Mouse (Mus musculus) heart, postnatal 14 days (tissue): Measurements from ENCODE around the gene Pmpcb. TPM values are rescaled to one million over a fixed set of nuclear protein-coding genes. Genes with fewer than 3 reads are reported as not detected.
"Not testable (repeated sequence)": the region's sequence is repeated elsewhere in the genome, so short reads cannot be mapped to it uniquely, and the experiment has no call there.

Experiments
- DNase-seq, 2 experiments: peaks; one replicate each; pipeline ENCODE4 v3.0.0; 2021 to 2022
- intact Hi-C: fragments of 180-260 bp; cut with DNase I; formaldehyde crosslinking; loops from one replicate; pipeline ENCODE4 v1.15.1; 2025
- long read RNA-seq, 2 experiments: library from polyadenylated mRNA; stranded (forward); transcript quantifications; one replicate each; pipeline ENCODE4 v2.0.0; 2021
- total RNA-seq, 2 experiments: library from RNA; stranded (reverse); gene quantifications; 2 replicates each; pipeline ENCODE4 v1.2.3; 2021

The Pmpcb gene
- 100 to 1,000 TPM; 220 to 223 TPM for total RNA-seq
- long read RNA-seq, experiment 1, transcript Pmpcb-201 (13 exons, 1,615 nt), result major isoform, 174 of 193 reads
- long read RNA-seq, experiment 1, partial matches to known transcripts, result 5 of 193 reads
- long read RNA-seq, experiment 1, other reads (novel, unspliced or antisense), result 14 of 193 reads
- long read RNA-seq, experiment 2, transcript Pmpcb-201 (13 exons, 1,615 nt), result major isoform, 154 of 171 reads
- long read RNA-seq, experiment 2, partial matches to known transcripts, result 12 of 171 reads
- long read RNA-seq, experiment 2, other reads (novel, unspliced or antisense), result 5 of 171 reads

- intact Hi-C loops, result loop anchor here (1.0 to 10.0 kb wide), 2 partner anchors 79 to 472 kb away; no protein-coding TSS in a partner anchor
- peak; percentile 83 to 90 for DNase-seq
Observed at GRCm38 (mm10) chr5:21736956-21737585, at the start of gene Pmpcb. Gene Pmpcb, plus strand, starts transcription at chr5:21737141.

- intact Hi-C loops, result no loop called here
Observed at GRCm38 (mm10) chr5:21692230-21692629, 44.7 kb upstream of the Pmpcb start.

DNA sequence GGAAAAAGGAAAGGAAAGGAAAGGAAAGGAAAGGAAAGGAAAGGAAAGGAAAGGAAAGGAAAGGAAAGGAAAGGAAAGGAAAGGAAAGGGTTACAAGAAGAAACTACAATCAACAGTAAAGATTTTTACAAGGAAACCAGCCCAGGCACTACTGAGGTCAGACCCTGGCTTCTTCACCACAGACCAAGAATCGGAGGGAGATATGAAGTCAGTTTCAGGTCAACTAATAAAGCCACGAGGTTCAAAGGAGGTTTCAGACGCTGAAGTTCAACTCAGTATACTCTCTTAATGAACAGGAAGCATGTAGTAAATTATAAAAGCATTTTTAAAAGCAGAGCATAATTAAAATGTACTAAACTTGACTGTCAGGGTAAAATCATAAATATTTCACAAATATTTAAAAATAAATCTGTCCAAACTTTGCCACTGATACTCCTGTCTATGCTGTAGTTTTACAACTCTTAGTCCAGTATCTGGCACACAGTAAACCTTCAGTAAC lies 43.5 kb upstream of the Pmpcb start:
- DNase-seq, result no peak
- intact Hi-C loops, result no loop called here

More at GRCm38 (mm10) chr5:21692230-21692629, 44.7 kb upstream of the Pmpcb start:
- no peak for DNase-seq

DNA sequence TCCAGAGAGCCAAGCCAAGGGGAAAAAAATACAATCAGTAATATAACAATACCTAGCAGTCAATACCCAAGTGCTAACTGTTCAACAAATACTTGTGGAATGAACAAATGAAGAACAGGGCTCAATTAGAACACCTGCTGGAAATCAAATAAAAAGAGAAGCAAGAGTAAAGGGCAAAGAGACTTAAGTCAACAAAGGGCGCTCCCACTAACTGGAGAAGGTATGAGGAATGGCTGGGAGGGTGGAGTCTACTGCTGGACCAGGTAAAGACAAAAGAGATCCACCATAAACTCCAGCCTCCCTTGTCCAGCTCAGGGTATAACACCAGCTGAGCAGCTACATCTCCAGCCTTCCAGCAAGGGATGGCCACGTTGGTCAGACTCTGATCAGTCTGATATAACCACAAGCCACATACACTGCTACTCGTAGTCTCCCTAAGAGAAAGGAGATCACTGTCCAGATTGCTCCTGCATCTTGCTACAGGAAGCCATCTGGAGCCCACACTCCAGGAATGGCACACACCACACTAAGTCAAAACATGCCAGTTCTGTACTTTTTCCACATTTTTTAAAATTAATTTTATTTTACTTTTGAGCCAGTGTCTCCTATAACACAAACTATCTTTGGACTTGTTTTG lies 42.0 kb upstream of the Pmpcb start:
- intact Hi-C loops, result loop anchor here (5.0 kb wide), 1 partner anchor 38 kb away; no protein-coding TSS in a partner anchor
- no peak for DNase-seq

- not testable (repeated sequence) for DNase-seq
- intact Hi-C loops, result loop anchor here (5.0 kb wide), 1 partner anchor 42 kb away; no protein-coding TSS in a partner anchor
Observed at GRCm38 (mm10) chr5:21699555-21699954, 37.4 kb upstream of the Pmpcb start.

- intact Hi-C loops, result loop anchor here (2.0 kb wide), 1 partner anchor 34 kb away; no protein-coding TSS in a partner anchor
- no peak for DNase-seq
Observed at GRCm38 (mm10) chr5:21700272-21700821, 36.6 kb upstream of the Pmpcb start.

DNA sequence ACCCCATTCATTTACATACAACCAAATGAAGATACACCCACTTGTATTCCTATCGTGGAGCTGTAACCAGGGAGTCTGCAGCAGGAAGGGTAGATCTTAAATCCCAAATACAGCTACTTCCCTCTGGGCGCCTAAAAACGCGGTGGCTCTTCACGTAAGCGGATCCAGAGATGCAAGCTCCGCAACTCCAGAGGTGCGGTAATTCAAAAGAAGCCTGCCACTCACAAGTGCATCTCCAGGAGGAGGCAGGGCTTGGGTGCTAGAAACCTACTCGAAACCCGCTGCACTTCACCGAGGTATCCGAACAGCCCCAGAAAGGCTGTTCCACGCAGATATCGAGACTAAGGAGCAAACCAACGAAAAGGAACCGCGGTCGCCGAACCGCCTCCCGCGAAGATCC lies 36.0 kb upstream of the Pmpcb start:
- intact Hi-C loops, result loop anchor here (2.0 kb wide), 1 partner anchor 34 kb away; no protein-coding TSS in a partner anchor

DNA sequence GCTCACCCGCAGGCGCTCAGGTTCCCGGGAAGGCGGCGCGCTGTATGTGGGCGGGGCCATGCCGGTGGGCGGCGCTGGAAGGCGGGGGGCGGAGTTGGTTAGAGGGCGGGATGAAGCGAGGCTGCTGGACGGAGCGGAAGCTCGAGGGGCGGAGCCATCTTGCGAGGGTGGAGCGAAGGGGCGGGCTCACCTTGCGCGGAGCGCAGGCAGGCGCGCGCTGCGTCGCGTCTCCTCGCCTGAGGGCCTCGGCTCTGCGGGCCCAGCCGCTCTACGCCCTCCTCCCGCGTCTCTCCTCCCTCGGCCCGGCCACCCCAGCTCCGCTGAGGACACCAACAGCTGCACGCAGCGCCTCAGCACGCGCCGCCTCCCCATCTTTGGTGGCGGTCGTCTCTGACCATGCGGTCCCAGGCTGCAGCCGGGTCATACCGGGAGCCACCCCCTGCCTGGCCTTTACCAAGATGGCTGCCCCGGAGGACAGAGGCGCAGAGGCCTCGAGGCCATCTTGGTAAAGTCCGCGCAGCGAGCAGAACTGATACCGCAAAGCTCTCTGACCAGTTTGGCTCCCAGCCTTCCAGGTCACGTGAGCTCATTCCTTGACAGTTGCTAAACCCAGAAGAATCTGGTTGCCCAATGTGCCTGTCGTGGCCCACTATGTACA lies 35.5 kb upstream of the Pmpcb start, which contains the start of gene Napepld:
Gene Napepld (minus strand): TSS at position 46 of the 658 bp plus-strand sequence.
- DNase-seq, result peak; percentile 99 to 100
- intact Hi-C loops, result loop anchor here (2.0 kb wide), 1 partner anchor 33 kb away; no protein-coding TSS in a partner anchor

More for the DNA sequence above, 36.0 kb upstream of the Pmpcb start:
- DNase-seq, result no peak

DNA sequence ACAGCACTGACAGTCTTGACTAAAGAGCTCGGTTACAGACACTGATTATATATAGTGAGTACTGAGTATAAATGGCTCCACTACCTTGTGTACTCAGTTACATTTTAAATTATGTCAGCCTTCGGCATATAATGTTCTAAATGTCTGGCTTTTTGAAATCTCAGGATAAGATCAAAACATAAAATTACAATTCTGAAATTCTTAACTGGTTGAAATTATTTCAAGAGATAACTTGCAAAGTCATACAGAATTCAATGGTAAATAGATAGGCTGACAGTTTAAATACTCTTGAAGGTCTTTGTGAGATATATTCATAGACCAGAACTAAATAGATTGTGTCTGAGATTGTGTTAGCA lies 35.0 kb upstream of the Pmpcb start:
- no peak for DNase-seq
- intact Hi-C loops, result no loop called here

DNA sequence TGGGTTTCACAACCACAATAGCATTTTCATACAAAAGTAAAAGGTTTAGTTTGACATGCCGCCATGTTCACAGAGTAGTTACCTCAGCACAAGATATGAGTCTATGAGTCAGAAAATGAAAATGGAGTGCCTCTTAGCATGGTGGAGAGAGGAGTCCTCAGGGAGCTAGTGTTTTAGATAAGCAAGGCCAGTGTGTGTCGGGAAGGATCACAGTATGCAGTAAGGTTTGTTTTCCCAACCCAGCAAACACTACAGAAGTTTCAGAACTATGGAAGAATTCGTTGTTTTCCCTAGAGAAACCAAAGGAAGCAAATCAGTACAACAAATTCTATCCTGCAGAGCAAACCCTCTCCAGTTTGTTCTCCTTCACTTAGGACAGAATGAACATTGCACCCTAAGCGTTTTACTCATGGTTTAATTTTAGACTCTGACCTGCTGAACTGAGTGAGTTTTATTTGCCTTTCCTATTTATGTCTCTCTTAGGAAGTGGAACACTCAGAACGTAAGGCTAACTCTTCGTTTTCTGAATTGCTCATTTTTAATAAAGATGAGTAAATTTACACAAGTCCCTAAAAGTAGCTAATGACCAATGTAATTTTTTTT lies 34.0 kb upstream of the Pmpcb start:
- intact Hi-C loops, result no loop called here
- DNase-seq, result peak in 1 of 2 experiments; percentile 6

GRCm38 (mm10) chr5:21703708-21704107 lies 33.2 kb upstream of the Pmpcb start:
- DNase-seq, result no peak
- intact Hi-C loops, result no loop called here

GRCm38 (mm10) chr5:21706546-21706945 lies 30.4 kb upstream of the Pmpcb start:
- intact Hi-C loops, result no loop called here
- DNase-seq, result no peak

DNA sequence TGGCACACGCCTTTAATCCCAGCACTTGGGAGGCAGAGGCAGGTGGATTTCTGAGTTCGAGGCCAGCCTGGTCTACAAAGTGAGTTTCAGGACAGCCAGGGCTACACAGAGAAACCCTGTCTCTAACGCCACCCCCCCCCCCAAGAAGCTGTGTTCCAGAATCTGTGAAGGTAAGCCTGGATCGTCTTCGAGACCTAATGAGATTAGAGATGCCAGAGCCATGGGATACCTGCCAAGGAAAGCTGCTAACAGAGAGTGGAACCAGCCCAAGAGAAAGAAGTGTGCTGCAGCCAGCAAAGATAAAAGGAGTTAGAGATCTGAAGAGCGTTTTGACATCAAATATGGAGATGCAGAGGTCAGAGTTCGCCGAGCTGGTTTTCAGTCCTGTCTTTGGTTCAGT lies 28.9 kb upstream of the Pmpcb start:
- intact Hi-C loops, DNase-seq: not testable (repeated sequence)

DNA sequence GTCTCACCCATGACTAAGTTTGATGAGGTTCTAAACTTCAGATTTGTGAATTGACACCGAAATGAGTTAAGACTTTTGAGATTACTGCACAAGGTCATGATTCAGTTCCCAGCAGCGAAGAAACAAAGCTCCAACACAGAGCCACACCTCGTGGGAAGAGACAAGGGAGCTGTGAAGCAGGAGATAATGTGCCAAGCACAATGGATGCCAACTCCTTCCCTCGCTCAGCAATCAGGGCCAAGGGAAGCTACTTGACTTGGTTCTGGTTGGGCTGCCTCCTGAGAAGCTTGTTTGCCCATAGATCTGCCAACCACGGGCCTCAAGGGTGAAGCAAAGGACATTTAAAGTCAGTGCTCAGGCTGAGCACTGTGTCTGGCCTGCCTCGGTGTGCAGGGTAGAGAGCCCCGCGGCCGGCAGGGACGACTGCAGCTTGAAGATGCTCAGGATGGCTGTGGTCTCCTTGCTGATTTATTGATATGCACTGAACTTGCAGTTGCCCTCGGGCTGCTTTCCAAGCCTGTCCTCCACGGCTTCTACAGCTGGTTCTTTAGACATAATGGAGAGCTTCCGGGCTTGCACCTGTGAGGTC lies 24.7 kb upstream of the Pmpcb start:
- intact Hi-C loops, result no loop called here
- no peak for DNase-seq

DNA sequence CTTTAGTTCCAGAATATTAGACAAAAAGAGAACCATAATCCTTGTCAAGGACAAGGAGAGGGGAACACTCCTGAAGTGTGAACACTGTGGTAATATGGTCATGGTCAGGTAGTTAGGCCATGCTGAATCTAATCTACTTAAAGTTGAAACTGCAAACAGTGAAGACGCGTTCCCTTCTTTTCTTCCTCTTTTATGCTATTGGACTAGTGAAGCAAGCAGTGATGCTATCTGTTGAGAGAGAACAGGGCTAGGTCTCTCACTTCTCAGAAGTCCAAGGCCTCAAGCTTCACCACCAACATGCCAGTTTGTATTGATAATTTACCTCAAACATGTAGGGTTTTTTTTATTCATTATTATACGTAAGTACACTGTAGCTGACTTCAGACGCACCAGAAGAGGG lies 22.5 kb upstream of the Pmpcb start:
- intact Hi-C loops, result no loop called here
- DNase-seq, result no peak

GRCm38 (mm10) chr5:21717165-21717715 lies 19.7 kb upstream of the Pmpcb start:
- intact Hi-C loops, result no loop called here
- DNase-seq, result no peak

DNA sequence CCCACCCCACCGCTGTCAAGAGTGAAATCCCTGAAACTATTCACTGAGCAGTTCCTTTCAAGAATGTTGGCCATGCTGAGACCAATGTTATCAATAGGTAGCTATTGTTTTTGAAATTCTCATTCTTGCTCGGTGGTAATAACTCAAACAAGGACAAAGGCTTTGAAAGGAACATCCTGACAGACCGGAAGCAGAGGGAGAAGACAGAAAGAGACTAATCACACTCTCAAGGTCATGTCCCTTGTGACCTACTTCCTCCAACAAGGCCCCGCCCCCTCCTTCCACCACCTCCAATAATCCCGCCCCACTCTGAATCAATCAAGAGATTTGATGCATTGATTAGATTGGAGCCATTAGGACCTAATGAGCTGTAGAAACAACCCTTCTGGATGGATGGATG lies 18.4 kb upstream of the Pmpcb start:
- DNase-seq, result no peak
- intact Hi-C loops, result no loop called here

DNA sequence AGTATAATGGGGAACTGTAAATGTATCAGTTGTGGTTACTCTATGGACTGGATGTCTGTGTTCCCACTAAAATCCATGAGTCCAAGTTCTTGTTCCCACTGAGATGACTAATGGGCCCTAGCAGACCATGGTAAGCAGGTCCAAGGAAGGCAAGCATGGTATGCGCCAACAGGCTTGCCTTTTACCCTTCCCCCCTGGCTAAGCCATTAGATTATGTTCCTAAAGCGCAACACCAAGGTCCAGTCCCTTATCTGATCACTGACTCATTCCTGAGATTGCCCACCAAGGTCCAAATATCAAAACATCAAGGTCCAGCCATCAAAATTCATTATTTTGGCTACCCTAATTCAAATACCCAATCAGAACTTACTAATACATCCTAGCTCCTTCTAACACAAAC lies 17.7 kb upstream of the Pmpcb start:
- no peak for DNase-seq
- intact Hi-C loops, result no loop called here

- intact Hi-C loops, result no loop called here
- no peak for DNase-seq
Observed at GRCm38 (mm10) chr5:21724427-21724826, 12.5 kb upstream of the Pmpcb start.
